ENCODE assay signal across 8 mouse cellular contexts in the genomic region with DNA sequence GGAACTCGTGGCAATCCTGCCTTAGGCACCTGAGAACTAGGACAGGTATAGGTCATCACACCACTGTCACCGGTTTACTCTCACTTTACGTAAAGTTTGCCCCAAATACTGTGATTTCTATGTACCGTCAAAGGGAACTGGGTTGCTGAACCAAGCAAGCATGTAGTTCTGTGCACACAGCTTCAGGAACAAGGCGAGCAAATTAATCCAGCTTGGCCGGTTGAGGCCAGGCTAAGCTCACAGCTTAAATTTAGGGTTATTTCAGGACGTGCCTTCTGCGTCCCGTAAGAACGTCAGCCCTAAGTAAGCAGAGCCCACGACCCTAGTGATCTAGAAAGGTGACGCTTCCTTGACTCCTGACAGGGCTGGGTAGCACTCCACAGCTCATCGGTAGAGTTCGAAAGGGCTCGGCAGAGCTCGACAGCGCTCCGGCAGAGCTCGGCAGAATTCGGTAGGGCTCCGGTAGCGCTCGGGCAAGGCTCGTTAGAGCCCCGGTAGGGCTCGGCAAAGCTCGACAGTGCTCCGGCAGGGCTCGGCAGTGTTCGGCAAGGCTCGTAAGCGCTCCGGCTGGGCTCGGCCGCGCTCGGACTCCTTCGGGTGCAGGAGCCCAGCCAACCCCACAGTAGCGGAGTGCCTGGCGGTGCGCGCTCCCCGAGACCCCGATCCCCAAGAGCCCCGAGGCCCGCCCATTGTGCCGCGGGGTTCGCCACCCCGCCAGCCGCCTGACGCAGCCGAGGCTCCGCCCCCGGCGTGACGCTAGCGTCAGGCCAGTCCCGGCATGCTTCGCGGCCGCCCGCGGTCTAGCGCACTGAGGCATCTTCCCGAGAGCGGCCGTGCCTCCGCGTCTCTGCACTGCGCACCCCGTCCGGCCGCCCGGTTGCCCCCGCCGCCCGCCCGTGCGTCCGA. TPM values are rescaled to one million over a fixed set of nuclear protein-coding genes. Genes with fewer than 3 reads are reported as not detected.
DNase-seq lines count a peak whose midpoint lies in the region; ATAC-seq lines count a peak whose summit lies in the region.

A gene (plus strand): TSS at position 770 of the 906 bp plus-strand sequence.

- WGBS in heart, embryonic 10.5 days: under 1% methylated on average over 73 of the region's 81 CpGs
- WGBS in kidney, embryonic 15.5 days: under 1% methylated on average over 78 of the region's 81 CpGs

- peak within 1 kb of the TSS; percentile 96 for H3K4me3 ChIP-seq in heart, embryonic 10.5 days
- H3K4me3 ChIP-seq in kidney, embryonic 15.5 days (replicated peaks): peak within 1 kb of the TSS; percentile 83

- H3K9ac ChIP-seq in kidney, embryonic 15.5 days: peak within 1 kb of the TSS; percentile 82

- H3K27me3 ChIP-seq in heart, embryonic 10.5 days (ENCODE audit: insufficient read depth, poor library complexity, severe bottlenecking): no peaks in the 10 kb centered on the region
- H3K27me3 ChIP-seq in kidney, embryonic 15.5 days: no peaks in the 10 kb centered on the region; the same call in 1 of the 2 replicates

- peak within 1 kb of the TSS; percentile 82 for H3K4me2 ChIP-seq in kidney, embryonic 15.5 days

- H3K4me1 ChIP-seq in heart, embryonic 10.5 days: peaks cover 29% of the 10 kb centered on the region
- peaks cover 51% of the 10 kb centered on the region for H3K4me1 ChIP-seq in kidney, embryonic 15.5 days

- peak; percentile 97 to 98 for DNase-seq in B cell, adult 2 months
- peak; percentile 98 for DNase-seq in brain, adult 2 months (ENCODE audit: low read depth, low spot score)
- peak; percentile 95 for DNase-seq in heart, embryonic 10.5 days (ENCODE audit: low spot score)
- peak; percentile 96 for DNase-seq in liver
- DNase-seq in spleen, postnatal 4 days (ENCODE audit: low spot score in 2 of 2): peak; percentile 95 to 97

- H3K36me3 ChIP-seq in heart, embryonic 10.5 days: peaks cover 10% of the 10 kb centered on the region; the same call in 1 of the 2 replicates
- peaks cover 23% of the 10 kb centered on the region for H3K36me3 ChIP-seq in kidney, embryonic 15.5 days

- peak within 1 kb of the TSS; percentile 96 for H3K27ac ChIP-seq in heart, embryonic 10.5 days
- H3K27ac ChIP-seq in kidney, embryonic 15.5 days: peak within 1 kb of the TSS; percentile 94

- peak; percentile 86 for ATAC-seq in erythroblast, adult 5-6 weeks (replicated peaks; ENCODE audit: low FRiP score, poor library complexity, severe bottlenecking)
- ATAC-seq in kidney, embryonic 15.5 days (replicated peaks; ENCODE audit: low FRiP score): peak; percentile 96
- ATAC-seq in monocyte, adult 5-6 weeks (replicated peaks; ENCODE audit: insufficient number of reproducible peaks, low FRiP score, low TSS enrichment, poor library complexity, severe bottlenecking): peak; percentile 88

- no peaks in the 10 kb centered on the region for H3K9me3 ChIP-seq in heart, embryonic 10.5 days
- H3K9me3 ChIP-seq in kidney, embryonic 15.5 days (replicated peaks): no peaks in the 10 kb centered on the region

RNA-seq across cellular contexts. Expression of the gene that starts here (rescaled TPM):
- 37.8 and 42.1 TPM in 2 replicates for total RNA-seq in erythroblast, adult 5-6 weeks (2015; ENCODE audit: low replicate concordance)
- 47.0 and 48.9 TPM in 2 replicates for total RNA-seq in erythroblast, adult 5-6 weeks (2017; ENCODE audit: low replicate concordance)
- 16.2 and 18.1 TPM in 2 replicates for polyA plus RNA-seq in heart, embryonic 10.5 days (2016; fragmentation: Nextera tagmentation; extraction: Ambion mirVana)
- 26.4 and 28.2 TPM in 2 replicates for polyA plus RNA-seq in kidney, embryonic 15.5 days (2015; fragmentation: Nextera tagmentation; extraction: Ambion mirVana)
- 56.9 to 89.0 TPM (median 61.3 TPM) in 3 replicates for total RNA-seq in monocyte, adult 5-6 weeks (2017)

Comparison
In these comparisons a context has a peak if more than half of its experiments do, and no peak if none do; other contexts are left out.
1. Peak in every context shown above with its lines: DNase-seq, ATAC-seq, H3K4me3 ChIP-seq and H3K27ac ChIP-seq.